Mouse (Mus musculus): Measurements from ENCODE around the gene Gm47959.

Gene Gm47959

DNA sequence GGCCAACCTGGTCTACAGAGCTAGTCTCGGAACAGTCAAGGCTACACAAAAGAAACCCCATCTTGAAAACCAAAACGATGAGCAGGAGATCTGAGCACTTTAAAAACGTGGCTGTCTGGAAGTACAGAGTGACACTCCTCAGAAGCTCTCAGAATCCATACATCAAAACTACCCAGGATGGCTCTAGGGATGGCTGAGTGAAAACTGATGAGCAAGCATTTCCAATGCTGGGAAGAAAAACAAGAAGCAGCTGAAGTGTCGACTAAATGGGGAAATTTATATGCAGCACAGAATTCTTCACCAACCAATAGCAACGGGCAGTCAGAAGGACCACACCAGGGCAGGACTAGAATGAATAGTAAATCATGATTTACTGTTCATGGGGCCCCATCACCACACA is 34.2 kb downstream of the Gm47959 start:
- DNase-seq, result no peak

DNA sequence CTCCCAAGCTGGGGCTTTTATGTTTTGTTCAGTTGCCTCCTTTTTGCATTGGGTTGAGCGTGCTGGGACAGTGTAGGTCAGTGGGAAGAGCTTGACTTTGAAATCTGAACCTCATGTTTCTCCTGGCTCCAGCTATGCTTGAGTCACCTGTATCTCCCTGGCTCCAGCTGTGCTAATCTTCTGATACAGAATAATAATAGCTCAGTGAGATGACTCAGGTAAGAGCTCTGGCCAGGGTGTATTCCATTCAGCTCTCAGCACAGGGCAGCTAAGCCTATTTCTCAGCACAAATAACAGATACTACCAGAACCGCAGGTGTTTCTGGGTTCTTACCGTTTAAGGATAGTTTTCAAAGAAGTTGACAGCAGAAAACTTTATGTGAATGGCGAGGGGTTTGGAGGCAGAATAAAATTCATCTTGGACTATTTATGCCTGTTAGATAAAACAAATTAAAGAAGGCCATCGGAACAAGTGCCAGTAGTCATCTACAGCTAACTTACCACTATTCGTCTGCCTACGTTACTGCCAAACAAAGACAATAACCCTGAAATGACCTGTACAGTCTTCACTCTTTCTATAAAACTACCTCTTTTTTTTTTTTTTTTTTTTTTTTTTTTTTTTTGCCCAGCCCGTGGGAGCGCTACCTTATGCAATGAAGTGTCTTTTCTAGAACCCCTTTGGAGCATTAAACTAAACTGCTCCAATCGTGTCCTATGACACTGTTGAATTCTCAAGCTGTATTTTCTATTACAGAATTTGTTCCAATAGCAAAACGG is 36.7 kb downstream of the Gm47959 start:
- no peak for DNase-seq

DNA sequence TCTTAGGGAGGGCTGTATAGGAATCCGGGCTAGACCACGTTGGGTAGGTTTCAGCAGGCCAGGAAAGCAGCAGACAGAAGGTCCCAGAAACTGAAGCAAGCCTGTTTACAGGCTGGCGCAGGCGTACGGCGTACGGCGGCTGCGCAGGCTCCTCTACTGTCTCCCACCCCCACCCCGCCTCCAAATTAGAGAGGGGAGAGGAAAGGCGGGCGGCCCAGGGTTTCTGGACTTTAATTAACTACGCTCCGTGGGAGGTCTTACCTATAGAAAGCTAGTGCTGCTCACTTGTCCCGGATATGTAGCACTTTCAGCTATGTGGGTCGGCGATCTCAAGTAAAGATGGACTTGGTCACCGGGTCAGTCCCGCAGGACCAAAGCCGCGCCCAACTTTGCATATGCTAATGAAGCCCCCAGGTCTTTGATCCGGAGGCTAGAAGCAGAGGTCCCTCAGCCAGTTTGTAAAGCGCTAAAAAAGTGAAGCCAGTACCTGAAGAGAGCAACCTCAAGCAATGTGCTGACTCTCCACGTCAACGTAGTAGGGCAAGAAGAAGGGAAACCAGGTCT is 37.8 kb downstream of the Gm47959 start, which contains the start of gene Slc19a3:
Gene Slc19a3, minus strand, starts transcription at position 340 of the 564 bp plus-strand sequence.
- peak; percentile 5 for DNase-seq

DNA sequence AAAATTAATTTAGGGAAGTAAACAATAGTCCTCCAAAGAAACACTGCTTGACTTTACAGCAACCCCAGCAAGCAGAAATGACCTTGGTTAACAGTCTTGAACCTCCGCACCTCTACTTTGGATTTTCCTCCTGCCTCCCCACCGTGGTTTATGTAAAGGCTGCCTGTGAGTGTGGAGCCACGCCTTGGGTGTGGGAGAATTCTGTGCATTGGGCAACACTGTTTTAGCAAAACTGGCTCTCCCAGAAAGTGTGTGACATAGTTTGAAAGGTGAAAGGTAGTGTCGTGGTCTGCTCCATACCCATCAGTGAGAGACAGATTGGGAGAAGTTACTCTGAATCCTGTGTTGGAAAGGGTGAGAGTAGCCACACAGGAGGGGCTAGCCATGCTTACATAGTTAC is 38.7 kb downstream of the Gm47959 start:
- DNase-seq, result no peak

DNA sequence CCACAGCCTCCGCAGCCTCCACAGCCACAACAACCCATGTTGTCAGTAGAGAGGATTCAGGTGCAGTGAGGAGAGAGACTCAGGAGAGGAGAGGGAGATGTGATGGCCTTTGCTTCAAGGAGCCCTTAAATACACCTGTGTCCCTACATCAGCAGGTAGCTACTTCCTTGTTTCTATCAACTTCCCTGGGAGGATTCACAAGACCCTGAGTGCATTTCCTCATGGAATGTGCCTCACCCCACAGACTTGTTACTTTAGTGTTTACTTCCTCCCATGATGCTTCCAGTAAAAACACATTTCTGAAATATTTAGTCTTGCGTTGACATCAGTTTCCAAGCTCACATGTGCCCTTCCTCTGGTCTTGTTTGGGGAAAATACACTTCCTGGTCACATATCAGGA is 42.0 kb downstream of the Gm47959 start, which contains the start of gene Krtap28-10:
Gene Krtap28-10, minus strand, starts transcription at position 101 of the 400 bp plus-strand sequence.
- DNase-seq, result no peak

DNA sequence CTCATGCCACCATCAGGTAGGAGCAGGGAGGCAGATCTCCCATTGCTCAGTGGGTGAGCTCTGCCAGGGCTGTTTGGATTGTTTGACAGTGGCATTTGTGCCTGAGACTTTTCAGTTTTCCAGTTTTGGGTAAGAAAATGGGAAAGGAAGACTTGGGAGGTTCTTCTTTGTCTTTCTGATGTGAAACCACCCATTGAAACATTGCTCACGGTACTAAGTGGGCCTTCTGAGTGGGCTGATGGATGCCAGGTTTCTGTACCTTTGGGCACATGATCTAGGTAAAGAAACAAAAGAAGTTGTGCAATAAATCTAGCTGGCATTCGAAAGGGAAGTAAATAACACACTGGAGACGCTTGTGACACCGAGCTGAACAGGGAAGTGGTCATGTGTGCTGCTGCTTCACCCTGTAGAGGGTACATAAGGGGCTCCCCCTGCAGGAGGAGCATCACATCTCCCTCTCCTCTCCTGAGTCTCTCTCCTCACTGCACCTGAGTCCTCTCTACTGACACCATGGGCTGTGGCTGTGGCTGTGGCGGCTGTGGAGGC is 44.6 kb downstream of the Gm47959 start, which contains the start of gene Gm47969:
Gene Gm47969, plus strand, starts transcription at position 51 of the 546 bp plus-strand sequence.
- DNase-seq, result no peak
